Mouse (Mus musculus) ES-Bruce4 (cell line): ENCODE measurements around the gene Zfp664. TPM values are rescaled to one million over a fixed set of nuclear protein-coding genes. Genes with fewer than 3 reads are reported as not detected.

Source experiments
- H3K27ac ChIP-seq: 2 replicates; pipeline ENCODE4 v1.5.1; 2012; ENCODE audit warnings: low read length, inconsistent platforms; ENCODE audit not compliant: insufficient read depth
- H3K27me3 ChIP-seq: 2 replicates; pipeline ENCODE4 v1.6.1; 2012; ENCODE audit warnings: mild to moderate bottlenecking, low read length, inconsistent platforms; ENCODE audit not compliant: control insufficient read depth, poor library complexity, insufficient read depth, severe bottlenecking
- H3K36me3 ChIP-seq: 2 replicates; pipeline ENCODE4 v1.6.1; 2012; ENCODE audit warnings: inconsistent platforms, mild to moderate bottlenecking, low read length, moderate library complexity; ENCODE audit not compliant: control insufficient read depth, poor library complexity, insufficient read depth, severe bottlenecking
- H3K4me1 ChIP-seq: one replicate; pipeline ENCODE4 v1.8.1; 2011; ENCODE audit warnings: low read length; ENCODE audit not compliant: control insufficient read depth, insufficient read depth
- H3K4me3 ChIP-seq: 2 replicates; pipeline ENCODE4 v1.5.1; 2011; ENCODE audit warnings: low read depth, mild to moderate bottlenecking, low read length
- H3K9ac ChIP-seq: 2 replicates; pipeline ENCODE4 v1.6.1; 2012; ENCODE audit warnings: low read depth, mild to moderate bottlenecking, inconsistent platforms; ENCODE audit not compliant: poor library complexity, severe bottlenecking
- H3K9me3 ChIP-seq: replicated peaks from 2 replicates; pipeline ENCODE4 v1.6.1; 2012; ENCODE audit warnings: mild to moderate bottlenecking, low read length, inconsistent platforms; ENCODE audit not compliant: control insufficient read depth, poor library complexity, insufficient read depth, severe bottlenecking
- CTCF ChIP-seq: IDR thresholded peaks from one replicate; pipeline ENCODE4 v1.8.1; 2011; ENCODE audit warnings: low read depth, low read length
- EP300 ChIP-seq: IDR thresholded peaks from 2 replicates; pipeline ENCODE4 v1.6.1; 2011; ENCODE audit warnings: low read depth, low read length; ENCODE audit not compliant: insufficient read depth
- POLR2A ChIP-seq: IDR thresholded peaks from one replicate; pipeline ENCODE4 v1.8.1; 2011; ENCODE audit warnings: low read length; ENCODE audit not compliant: insufficient read depth
- polyA plus RNA-seq: library from polyadenylated mRNA; stranded (reverse); fragments of >200 nt; gene quantifications from 2 replicates; pipeline ENCODE4 v1.2.4, GENCODE M21; 2011; ENCODE audit warnings: low read depth; ENCODE audit not compliant: missing spikeins, insufficient read depth, insufficient read length

Zfp664 gene
- polyA plus RNA-seq, 1 experiment: 103 TPM

GRCm38 (mm10) chr5:124854202-124854601, 8.3 kb upstream of the Zfp664 start:
- Histone ChIP-seq H3K27ac (no peak overlapping the region), H3K9me3 (no peaks in the 10 kb centered on the region), H3K9ac (no peak overlapping the region), H3K4me1 (peaks cover 6% of the 10 kb centered on the region), H3K4me3 (no peak overlapping the region), H3K36me3 (0 out of 2 replicates have a peak, but pooled peaks cover 3% of the 10 kb centered on the region), H3K27me3 (no peaks in the 10 kb centered on the region)
- TF ChIP-seq EP300 (no peak), CTCF (no peak), POLR2A (no peak)

GRCm38 (mm10) chr5:124860013-124860412, 2.5 kb upstream of the Zfp664 start:
- no peak overlapping the region for H3K9ac ChIP-seq
- H3K27ac ChIP-seq: no peak overlapping the region
- H3K36me3 ChIP-seq: 0 out of 2 replicates have a peak, but pooled peaks cover 3% of the 10 kb centered on the region
- H3K4me3 ChIP-seq: no peak overlapping the region
- no peaks in the 10 kb centered on the region for H3K4me1 ChIP-seq
- no peaks in the 10 kb centered on the region for H3K9me3 ChIP-seq
- no peaks in the 10 kb centered on the region for H3K27me3 ChIP-seq
- TF ChIP-seq CTCF (peak; percentile 32), EP300 (no peak), POLR2A (no peak)

- Histone ChIP-seq H3K4me1 (no peaks in the 10 kb centered on the region), H3K4me3 (peak overlapping the region; percentile 75), H3K27ac (no peak overlapping the region; the same call in 1 of the 2 replicates), H3K36me3 (0 out of 2 replicates have a peak, but pooled peaks cover 4% of the 10 kb centered on the region), H3K27me3 (no peaks in the 10 kb centered on the region), H3K9ac (peak overlapping the region; percentile 86), H3K9me3 (no peaks in the 10 kb centered on the region)
- TF ChIP-seq POLR2A (no peak), EP300 (no peak), CTCF (no peak)
Observed at GRCm38 (mm10) chr5:124861463-124861862, 1.0 kb upstream of the Zfp664 start.

GRCm38 (mm10) chr5:124862871-124863741, 615 bp downstream of the Zfp664 start:
- peak overlapping the region; percentile 93 for H3K9ac ChIP-seq
- H3K9me3 ChIP-seq: no peaks in the 10 kb centered on the region
- peak overlapping the region; percentile 97 for H3K4me3 ChIP-seq
- H3K4me1 ChIP-seq: no peaks in the 10 kb centered on the region
- H3K27ac ChIP-seq: no peak overlapping the region
- no peak for TF ChIP-seq POLR2A
- no peak for TF ChIP-seq CTCF
- no peak for TF ChIP-seq EP300
- H3K36me3 ChIP-seq: 0 out of 2 replicates have a peak, but pooled peaks cover 2% of the 10 kb centered on the region
- H3K27me3 ChIP-seq: no peaks in the 10 kb centered on the region

- Histone ChIP-seq H3K27ac (no peak overlapping the region), H3K9ac (no peak overlapping the region), H3K4me1 (no peaks in the 10 kb centered on the region), H3K27me3 (no peaks in the 10 kb centered on the region), H3K9me3 (no peaks in the 10 kb centered on the region), H3K36me3 (0 out of 2 replicates have a peak, but pooled peaks cover 5% of the 10 kb centered on the region), H3K4me3 (no peak overlapping the region)
- no peak for TF ChIP-seq POLR2A
- no peak for TF ChIP-seq EP300
- peak; percentile 47 for TF ChIP-seq CTCF
Observed at GRCm38 (mm10) chr5:124868981-124869380, 6.5 kb downstream of the Zfp664 start.

GRCm38 (mm10) chr5:124872033-124872432, 9.5 kb downstream of the Zfp664 start:
- TF ChIP-seq CTCF (no peak), POLR2A (no peak), EP300 (no peak)
- Histone ChIP-seq H3K36me3 (0 out of 2 replicates have a peak, but pooled peaks cover 6% of the 10 kb centered on the region), H3K27ac (no peak overlapping the region), H3K9ac (no peak overlapping the region), H3K27me3 (no peaks in the 10 kb centered on the region), H3K4me3 (no peak overlapping the region), H3K9me3 (no peaks in the 10 kb centered on the region), H3K4me1 (peaks cover 3% of the 10 kb centered on the region)
